Mouse (Mus musculus) Patski (cell line): Measurements from ENCODE around the gene Slc30a3. TPM values are rescaled to one million over a fixed set of nuclear protein-coding genes. Genes with fewer than 3 reads are reported as not detected.
A peak's percentile ranks its signal among the peaks of the same experiment; 100 is the strongest.

ENCODE experiments used
- ATAC-seq: fragments of 100-300 bp; one replicate; pipeline ENCODE4 v1.8.0; 2021
- CTCF ChIA-PET: fragments of 350-600 bp; sonication (Branson Sonifier 250); formaldehyde crosslinking; loops from one replicate; lab custom pipeline; 2022; ENCODE audit warnings: inconsistent platforms; lab: Charles Lee
- POLR2A ChIA-PET: fragments of 350-600 bp; sonication (Branson Sonifier 250); formaldehyde crosslinking; loops from one replicate; lab custom pipeline; 2022; ENCODE audit warnings: antibody characterized with exemption, inconsistent platforms; lab: Charles Lee
- DNase-seq: peaks from one replicate; pipeline ENCODE4 v3.0.0-alpha.2; 2011; ENCODE audit warnings: low read depth, low spot score
- H3K27me3 ChIP-seq: fragments of 371-371 bp; one replicate; pipeline ENCODE4 v1.5.1; 2021
- CTCF ChIP-seq: fragments of 100-300 bp; IDR thresholded peaks from one replicate; pipeline ENCODE4 v1.5.1; 2021
- in situ Hi-C: fragments of 300-500 bp; cut with MboI; formaldehyde crosslinking; loops from 3 replicates; pipeline ENCODE4 v1.11.1; 2018; ENCODE audit warnings: low pct_unique_long_range_greater_than_20kb, mixed read lengths
- polyA plus RNA-seq: library from polyadenylated mRNA; unstranded; gene quantifications from one replicate; pipeline ENCODE4 v1.2.3, GENCODE M21; 2021

The Slc30a3 gene
- polyA plus RNA-seq, 1 experiment from 2014 or later: 0.06 TPM

GRCm38 (mm10) chr5:31094100-31094798 lies 13.8 kb downstream of the Slc30a3 start:
- POLR2A ChIA-PET: no interaction called here
- CTCF ChIA-PET: interaction anchor here (1.5 kb wide), 1 partner anchor 18 kb away, joined by 4 read pairs; no protein-coding TSS in a partner anchor
- no peak for TF ChIP-seq CTCF
- peaks cover 39% of the 10 kb centered on the region for H3K27me3 ChIP-seq
- ATAC-seq (no peak), DNase-seq (no peak)
- in situ Hi-C loops: no loop called here

- H3K27me3 ChIP-seq: peaks cover 34% of the 10 kb centered on the region
- TF ChIP-seq CTCF: no peak
- in situ Hi-C loops: no loop called here
- DNase-seq (no peak), ATAC-seq (peak; percentile 22)
- ChIA-PET CTCF (no interaction called here), POLR2A (no interaction called here)
Measured at GRCm38 (mm10) chr5:31093151-31094041, 14.6 kb downstream of the Slc30a3 start.

- peaks cover 29% of the 10 kb centered on the region for H3K27me3 ChIP-seq
- no peak for ATAC-seq
- POLR2A ChIA-PET: no interaction called here
- CTCF ChIA-PET: no interaction called here
- in situ Hi-C loops: no loop called here
- TF ChIP-seq CTCF: no peak
- no peak for DNase-seq
Measured at GRCm38 (mm10) chr5:31092231-31092975, 15.6 kb downstream of the Slc30a3 start.

GRCm38 (mm10) chr5:31087131-31087530 lies 20.9 kb downstream of the Slc30a3 start:
- in situ Hi-C loops: no loop called here
- H3K27me3 ChIP-seq: peaks cover 7% of the 10 kb centered on the region
- CTCF ChIA-PET: no interaction called here

GRCm38 (mm10) chr5:31086606-31087005 lies 21.4 kb downstream of the Slc30a3 start:
- POLR2A ChIA-PET: no interaction called here
- in situ Hi-C loops: no loop called here

More at GRCm38 (mm10) chr5:31087131-31087530, 20.9 kb downstream of the Slc30a3 start:
- DNase-seq (no peak), ATAC-seq (no peak)
- no peak for TF ChIP-seq CTCF
- POLR2A ChIA-PET: no interaction called here

GRCm38 (mm10) chr5:31083949-31084348 lies 24.1 kb downstream of the Slc30a3 start:
- ChIA-PET CTCF (no interaction called here), POLR2A (no interaction called here)
- TF ChIP-seq CTCF: no peak
- DNase-seq (no peak), ATAC-seq (no peak)
- H3K27me3 ChIP-seq: no peaks in the 10 kb centered on the region
- in situ Hi-C loops: no loop called here

More at GRCm38 (mm10) chr5:31086606-31087005, 21.4 kb downstream of the Slc30a3 start:
- peaks cover 1% of the 10 kb centered on the region for H3K27me3 ChIP-seq
- ATAC-seq: no peak
- DNase-seq: no peak
- no peak for TF ChIP-seq CTCF
- CTCF ChIA-PET: no interaction called here

- ATAC-seq: no peak
- CTCF ChIA-PET: interaction anchor here (0.9 to 3.3 kb wide), 2 partner anchors 13 to 29 kb away, joined by 3 to 15 read pairs; no protein-coding TSS in a partner anchor
Measured at GRCm38 (mm10) chr5:31082935-31083625, 25.0 kb downstream of the Slc30a3 start.

GRCm38 (mm10) chr5:31082355-31082754 lies 25.7 kb downstream of the Slc30a3 start:
- in situ Hi-C loops: no loop called here
- POLR2A ChIA-PET: no interaction called here

More at GRCm38 (mm10) chr5:31082935-31083625, 25.0 kb downstream of the Slc30a3 start:
- TF ChIP-seq CTCF: no peak
- no peaks in the 10 kb centered on the region for H3K27me3 ChIP-seq
- POLR2A ChIA-PET: no interaction called here
- no peak for DNase-seq
- in situ Hi-C loops: no loop called here

GRCm38 (mm10) chr5:31081386-31081785 lies 26.7 kb downstream of the Slc30a3 start:
- CTCF ChIA-PET: interaction anchor here (1.1 to 3.3 kb wide), 2 partner anchors 9 to 11 kb away, joined by 3 to 15 read pairs; no protein-coding TSS in a partner anchor
- H3K27me3 ChIP-seq: no peaks in the 10 kb centered on the region
- POLR2A ChIA-PET: no interaction called here
- DNase-seq: no peak
- no peak for ATAC-seq
- no peak for TF ChIP-seq CTCF
- in situ Hi-C loops: no loop called here

More at GRCm38 (mm10) chr5:31082355-31082754, 25.7 kb downstream of the Slc30a3 start:
- CTCF ChIA-PET: interaction anchor here (0.9 to 3.3 kb wide), 3 partner anchors 10 to 29 kb away, joined by 3 to 15 read pairs (median 3); no protein-coding TSS in a partner anchor
- H3K27me3 ChIP-seq: no peaks in the 10 kb centered on the region
- ATAC-seq (no peak), DNase-seq (no peak)
- TF ChIP-seq CTCF: no peak
